Mouse (Mus musculus): ENCODE results near the gene Vwa8. TPM values are rescaled to one million over a fixed set of nuclear protein-coding genes. Genes with fewer than 3 reads are reported as not detected.

Vwa8 gene
- 13.3 and 14.4 TPM in 2 replicates for polyA plus RNA-seq (2014; fragmentation: Nextera tagmentation; extraction: Ambion mirVana)

DNA sequence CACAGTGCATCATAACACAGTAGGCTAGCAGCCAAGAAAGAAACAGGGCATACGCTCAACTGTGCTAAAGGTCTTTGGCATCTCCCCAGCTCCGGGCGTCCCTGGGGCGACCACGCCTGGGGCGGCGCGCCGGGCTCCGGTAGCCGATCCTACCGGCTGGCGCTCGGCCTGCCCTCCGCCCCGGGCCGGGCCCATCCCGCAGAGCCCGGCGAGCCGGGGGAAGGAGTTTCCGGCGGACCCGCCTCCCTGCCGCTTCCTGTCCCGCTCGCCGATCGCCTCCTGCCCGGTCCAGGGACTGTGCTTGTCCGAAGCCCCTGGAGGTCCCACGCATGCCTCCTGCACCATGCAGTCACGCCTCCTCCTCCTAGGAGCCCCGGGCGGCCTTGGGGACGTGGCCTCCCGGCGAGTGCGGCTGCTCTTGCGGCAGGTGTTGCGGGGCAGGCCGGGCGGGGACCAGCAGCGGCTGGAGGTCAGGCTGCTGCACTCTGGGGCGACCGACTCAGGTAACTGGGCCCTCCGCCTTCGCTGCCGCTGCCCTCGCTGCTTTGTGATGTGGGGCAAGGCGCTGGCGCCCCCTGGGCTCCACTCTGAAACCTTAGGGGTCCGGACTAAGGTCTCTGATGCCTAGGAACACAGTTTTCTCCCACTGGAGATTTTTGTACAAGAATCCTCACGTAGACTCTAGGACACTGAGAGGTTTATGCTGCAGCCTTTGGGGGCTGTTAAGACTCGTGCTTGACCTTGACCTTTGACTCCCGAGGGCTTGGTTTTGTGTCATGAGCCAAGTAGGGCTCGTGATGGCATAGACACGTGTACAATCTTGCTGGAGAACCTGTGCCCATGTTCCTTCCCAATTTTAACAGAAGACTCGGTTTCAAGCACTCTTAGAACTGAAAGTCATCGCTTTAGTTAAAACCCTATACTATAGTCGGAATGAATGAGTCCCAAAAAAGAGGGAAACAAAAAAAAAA lies at the start of gene Vwa8:
Gene Vwa8, plus strand, starts transcription at position 112 of the 971 bp plus-strand sequence.
- Histone ChIP-seq H3K4me1 (replicated peaks; ENCODE audit: control insufficient read depth, insufficient read depth, low read length) (peaks cover 19% of the 10 kb centered on the region), H3K27ac (ENCODE audit: low read depth) (peak within 1 kb of the TSS; percentile 85), H3K4me2 (ENCODE audit: low read length) (peak within 1 kb of the TSS; percentile 76), H3K36me3 (ENCODE audit: control insufficient read depth, insufficient read depth, low read length) (no peaks in the 10 kb centered on the region), H3K9ac (ENCODE audit: low read length) (peak within 1 kb of the TSS; percentile 78), H3K9me3 (ENCODE audit: control insufficient read depth, low read length) (no peaks in the 10 kb centered on the region), H3K27me3 (replicated peaks; ENCODE audit: control insufficient read depth, insufficient read depth, low read length) (no peaks in the 10 kb centered on the region), H3K4me3 (ENCODE audit: low read depth, low read length) (peak within 1 kb of the TSS; percentile 82)
- ATAC-seq (replicated peaks; ENCODE audit: low FRiP score, low TSS enrichment, low read depth) (peak; percentile 93), DNase-seq (ENCODE audit: low spot score) (peak; percentile 92)
- 3% methylated on average over 57 of the region's 61 CpGs for WGBS

DNA sequence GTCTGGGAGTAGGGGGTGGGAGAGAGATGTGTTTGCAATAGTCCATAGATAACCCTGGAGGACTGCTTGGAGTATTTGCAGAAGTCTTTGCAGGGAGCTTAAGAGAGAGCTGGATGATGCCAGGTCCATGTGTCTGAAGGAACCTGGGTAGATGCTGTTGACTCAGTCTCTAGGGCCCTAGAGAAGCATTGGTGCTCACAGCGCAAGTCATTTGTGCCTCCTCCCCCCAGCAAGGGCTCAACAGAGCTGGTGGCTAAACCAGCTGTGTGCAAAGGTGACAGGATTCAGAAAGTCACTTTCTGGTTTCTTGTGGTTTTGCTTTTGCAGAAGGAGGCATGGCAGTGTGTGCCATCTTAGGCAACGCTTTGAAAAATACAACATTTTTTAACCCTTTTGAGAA lies 46.5 kb upstream of the Vwa8 start:
- Histone ChIP-seq H3K27ac (ENCODE audit: low read depth) (no peak overlapping the region), H3K4me2 (ENCODE audit: low read length) (no peak overlapping the region), H3K9me3 (ENCODE audit: control insufficient read depth, low read length) (no peaks in the 10 kb centered on the region), H3K27me3 (replicated peaks; ENCODE audit: control insufficient read depth, insufficient read depth, low read length) (no peaks in the 10 kb centered on the region), H3K9ac (ENCODE audit: low read length) (no peak overlapping the region), H3K4me1 (replicated peaks; ENCODE audit: control insufficient read depth, insufficient read depth, low read length) (no peaks in the 10 kb centered on the region), H3K36me3 (ENCODE audit: control insufficient read depth, insufficient read depth, low read length) (no peaks in the 10 kb centered on the region), H3K4me3 (ENCODE audit: low read depth, low read length) (no peak overlapping the region)
- DNase-seq (ENCODE audit: low spot score), result no peak
- ATAC-seq (replicated peaks; ENCODE audit: low FRiP score, low TSS enrichment, low read depth), result no peak
- WGBS, result 78% methylated on average over 2 of the region's 2 CpGs

DNA sequence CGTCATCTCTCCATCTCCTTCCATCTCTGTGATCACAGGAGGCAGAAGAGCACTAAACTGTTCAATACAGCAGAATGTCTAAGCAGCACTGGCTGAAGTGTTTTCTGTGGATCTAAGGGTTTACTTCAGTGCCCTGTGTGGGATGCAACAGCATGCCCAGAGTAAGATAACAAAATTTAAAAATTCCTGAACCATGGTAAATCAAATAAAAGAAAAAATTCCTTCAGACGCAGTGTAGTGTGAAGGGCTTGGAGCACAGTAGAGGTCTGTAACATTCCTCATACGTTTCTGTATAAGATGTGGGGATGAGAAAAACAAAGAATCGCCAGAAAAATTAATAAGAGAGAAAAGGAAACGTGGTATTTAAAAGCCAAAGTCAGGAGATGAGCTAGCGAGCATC lies 44.9 kb upstream of the Vwa8 start:
- DNase-seq (ENCODE audit: low spot score), result no peak
- H3K9ac ChIP-seq (ENCODE audit: low read length), result no peak overlapping the region
- H3K27me3 ChIP-seq (replicated peaks; ENCODE audit: control insufficient read depth, insufficient read depth, low read length), result no peaks in the 10 kb centered on the region
- WGBS, result 79% methylated on average over 6 of the region's 6 CpGs
- H3K36me3 ChIP-seq (ENCODE audit: control insufficient read depth, insufficient read depth, low read length), result no peaks in the 10 kb centered on the region
- ATAC-seq (replicated peaks; ENCODE audit: low FRiP score, low TSS enrichment, low read depth), result no peak
- no peak overlapping the region for H3K4me2 ChIP-seq (ENCODE audit: low read length)
- H3K27ac ChIP-seq (ENCODE audit: low read depth), result no peak overlapping the region
- no peaks in the 10 kb centered on the region for H3K4me1 ChIP-seq (replicated peaks; ENCODE audit: control insufficient read depth, insufficient read depth, low read length)
- H3K9me3 ChIP-seq (ENCODE audit: control insufficient read depth, low read length), result no peaks in the 10 kb centered on the region
- H3K4me3 ChIP-seq (ENCODE audit: low read depth, low read length), result no peak overlapping the region

DNA sequence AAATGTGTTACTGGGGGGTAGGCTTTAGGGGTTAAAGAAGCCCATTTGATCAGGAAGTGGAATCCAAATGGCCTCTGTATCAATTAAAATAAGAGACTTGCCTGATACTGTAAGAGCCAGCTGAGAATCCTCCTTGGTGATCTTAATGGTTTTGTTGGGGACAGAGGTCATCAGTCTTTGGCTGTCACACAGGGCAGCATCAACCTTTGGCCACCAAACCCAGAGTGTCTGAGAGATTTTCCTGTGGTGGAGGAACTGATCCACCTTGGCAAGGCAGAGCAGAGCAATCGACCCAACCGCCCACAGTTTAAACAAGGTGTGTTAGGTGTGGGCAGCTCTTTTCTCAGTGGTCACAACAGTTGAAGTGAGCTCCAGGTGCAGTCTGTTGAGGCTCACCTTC lies 36.0 kb upstream of the Vwa8 start:
- Histone ChIP-seq H3K4me1 (replicated peaks; ENCODE audit: control insufficient read depth, insufficient read depth, low read length) (no peaks in the 10 kb centered on the region), H3K4me3 (ENCODE audit: low read depth, low read length) (no peak overlapping the region), H3K27me3 (replicated peaks; ENCODE audit: control insufficient read depth, insufficient read depth, low read length) (no peaks in the 10 kb centered on the region), H3K4me2 (ENCODE audit: low read length) (no peak overlapping the region), H3K36me3 (ENCODE audit: control insufficient read depth, insufficient read depth, low read length) (no peaks in the 10 kb centered on the region), H3K27ac (ENCODE audit: low read depth) (no peak overlapping the region), H3K9me3 (ENCODE audit: control insufficient read depth, low read length) (no peaks in the 10 kb centered on the region), H3K9ac (ENCODE audit: low read length) (no peak overlapping the region)
- 87% methylated on average over 2 of the region's 2 CpGs for WGBS
- DNase-seq (ENCODE audit: low spot score) (no peak), ATAC-seq (replicated peaks; ENCODE audit: low FRiP score, low TSS enrichment, low read depth) (no peak)

DNA sequence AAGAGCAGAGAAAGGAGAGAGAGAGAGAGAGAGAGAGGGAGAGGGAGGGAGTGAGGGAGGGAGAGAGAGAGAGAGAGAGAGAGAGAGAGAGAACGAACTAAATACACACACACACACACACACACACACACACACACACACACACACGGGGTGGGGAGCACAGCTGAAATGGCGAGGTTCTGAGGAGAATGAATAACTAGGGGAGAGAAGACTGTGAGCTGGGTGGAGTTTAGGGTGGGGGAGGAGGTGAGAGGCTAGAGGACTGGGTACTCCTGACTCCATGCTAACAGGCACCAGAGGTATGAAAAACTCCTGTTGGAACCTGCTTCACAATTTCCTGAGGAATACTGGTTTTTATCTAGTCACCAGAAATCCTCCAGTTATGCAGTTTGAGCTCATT lies 32.4 kb upstream of the Vwa8 start:
- H3K27me3 ChIP-seq (replicated peaks; ENCODE audit: control insufficient read depth, insufficient read depth, low read length), result no peaks in the 10 kb centered on the region

DNA sequence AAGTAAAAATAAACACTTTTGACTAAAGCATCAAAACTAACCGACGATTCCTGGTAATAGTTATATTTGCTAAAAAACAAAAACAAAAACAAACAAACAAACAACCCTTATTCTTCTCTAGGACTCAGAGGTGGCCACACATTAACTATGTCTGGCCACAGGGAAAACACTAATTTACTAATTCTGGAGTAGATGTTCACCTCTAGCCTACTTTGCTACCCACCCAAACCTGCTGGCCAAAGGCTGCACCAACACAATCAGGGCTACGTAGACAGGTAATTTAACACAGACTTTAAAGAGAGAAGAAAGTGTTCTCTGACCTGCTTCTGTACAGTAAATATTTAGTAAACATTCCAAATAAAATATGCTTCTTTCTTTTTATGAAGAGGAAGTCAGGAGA lies 31.2 kb upstream of the Vwa8 start:
- H3K27me3 ChIP-seq (replicated peaks; ENCODE audit: control insufficient read depth, insufficient read depth, low read length), result no peaks in the 10 kb centered on the region
- H3K4me1 ChIP-seq (replicated peaks; ENCODE audit: control insufficient read depth, insufficient read depth, low read length), result no peaks in the 10 kb centered on the region
- no peak for ATAC-seq (replicated peaks; ENCODE audit: low FRiP score, low TSS enrichment, low read depth)
- H3K4me3 ChIP-seq (ENCODE audit: low read depth, low read length), result no peak overlapping the region
- no peak for DNase-seq (ENCODE audit: low spot score)
- H3K4me2 ChIP-seq (ENCODE audit: low read length), result no peak overlapping the region
- H3K27ac ChIP-seq (ENCODE audit: low read depth), result no peak overlapping the region
- no peaks in the 10 kb centered on the region for H3K9me3 ChIP-seq (ENCODE audit: control insufficient read depth, low read length)
- H3K9ac ChIP-seq (ENCODE audit: low read length), result no peak overlapping the region
- no peaks in the 10 kb centered on the region for H3K36me3 ChIP-seq (ENCODE audit: control insufficient read depth, insufficient read depth, low read length)
- 76% methylated on average over 3 of the region's 3 CpGs for WGBS

More for the DNA sequence above, 32.4 kb upstream of the Vwa8 start:
- DNase-seq (ENCODE audit: low spot score), result no peak
- Histone ChIP-seq H3K4me3 (ENCODE audit: low read depth, low read length) (no peak overlapping the region), H3K9ac (ENCODE audit: low read length) (no peak overlapping the region), H3K9me3 (ENCODE audit: control insufficient read depth, low read length) (no peaks in the 10 kb centered on the region), H3K36me3 (ENCODE audit: control insufficient read depth, insufficient read depth, low read length) (no peaks in the 10 kb centered on the region), H3K4me1 (replicated peaks; ENCODE audit: control insufficient read depth, insufficient read depth, low read length) (no peaks in the 10 kb centered on the region), H3K27ac (ENCODE audit: low read depth) (no peak overlapping the region), H3K4me2 (ENCODE audit: low read length) (no peak overlapping the region)
- no peak for ATAC-seq (replicated peaks; ENCODE audit: low FRiP score, low TSS enrichment, low read depth)
- WGBS, result 18% methylated on average over 2 of the region's 3 CpGs

GRCm38 (mm10) chr14:78818406-78818805 lies 30.4 kb upstream of the Vwa8 start:
- Histone ChIP-seq H3K27ac (ENCODE audit: low read depth) (no peak overlapping the region), H3K27me3 (replicated peaks; ENCODE audit: control insufficient read depth, insufficient read depth, low read length) (no peaks in the 10 kb centered on the region), H3K9ac (ENCODE audit: low read length) (no peak overlapping the region), H3K4me3 (ENCODE audit: low read depth, low read length) (no peak overlapping the region), H3K9me3 (ENCODE audit: control insufficient read depth, low read length) (no peaks in the 10 kb centered on the region), H3K36me3 (ENCODE audit: control insufficient read depth, insufficient read depth, low read length) (no peaks in the 10 kb centered on the region), H3K4me1 (replicated peaks; ENCODE audit: control insufficient read depth, insufficient read depth, low read length) (no peaks in the 10 kb centered on the region), H3K4me2 (ENCODE audit: low read length) (no peak overlapping the region)
- DNase-seq (ENCODE audit: low spot score) (no peak), ATAC-seq (replicated peaks; ENCODE audit: low FRiP score, low TSS enrichment, low read depth) (no peak)
- 80% methylated on average over 3 of the region's 3 CpGs for WGBS

- 74% methylated on average over 4 of the region's 4 CpGs for WGBS
- no peak overlapping the region for H3K27ac ChIP-seq (ENCODE audit: low read depth)
- no peaks in the 10 kb centered on the region for H3K27me3 ChIP-seq (replicated peaks; ENCODE audit: control insufficient read depth, insufficient read depth, low read length)
- H3K4me2 ChIP-seq (ENCODE audit: low read length), result no peak overlapping the region
- H3K4me3 ChIP-seq (ENCODE audit: low read depth, low read length), result no peak overlapping the region
- ATAC-seq (replicated peaks; ENCODE audit: low FRiP score, low TSS enrichment, low read depth) (no peak), DNase-seq (ENCODE audit: low spot score) (no peak)
- no peaks in the 10 kb centered on the region for H3K36me3 ChIP-seq (ENCODE audit: control insufficient read depth, insufficient read depth, low read length)
- H3K9me3 ChIP-seq (ENCODE audit: control insufficient read depth, low read length), result no peaks in the 10 kb centered on the region
- H3K4me1 ChIP-seq (replicated peaks; ENCODE audit: control insufficient read depth, insufficient read depth, low read length), result no peaks in the 10 kb centered on the region
- no peak overlapping the region for H3K9ac ChIP-seq (ENCODE audit: low read length)
These were observed 24.8 kb upstream of the Vwa8 start for GRCm38 (mm10) chr14:78824013-78824412.

DNA sequence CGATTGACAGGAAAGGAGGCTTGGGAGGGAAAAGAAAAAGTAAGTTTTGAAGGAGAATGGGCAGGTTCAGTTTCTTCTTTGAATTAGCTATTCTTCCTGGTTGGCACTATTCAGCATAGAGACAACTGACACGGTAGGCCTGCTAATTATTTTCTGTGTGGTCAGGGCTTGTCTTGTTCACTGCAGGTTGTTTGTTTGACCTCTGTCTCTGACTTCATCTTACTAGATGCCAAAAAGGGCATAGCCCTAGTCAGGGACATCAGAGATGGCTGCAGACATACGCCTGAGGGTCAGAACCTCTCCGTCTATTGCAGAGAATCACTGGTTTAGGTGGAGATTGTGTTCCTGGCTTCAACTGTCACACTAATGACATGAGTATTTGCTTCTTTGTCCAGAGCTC lies 24.3 kb upstream of the Vwa8 start:
- no peaks in the 10 kb centered on the region for H3K9me3 ChIP-seq (ENCODE audit: control insufficient read depth, low read length)
- no peak overlapping the region for H3K9ac ChIP-seq (ENCODE audit: low read length)
- H3K27me3 ChIP-seq (replicated peaks; ENCODE audit: control insufficient read depth, insufficient read depth, low read length), result no peaks in the 10 kb centered on the region
- H3K36me3 ChIP-seq (ENCODE audit: control insufficient read depth, insufficient read depth, low read length), result no peaks in the 10 kb centered on the region
- no peak overlapping the region for H3K4me2 ChIP-seq (ENCODE audit: low read length)
- DNase-seq (ENCODE audit: low spot score) (no peak), ATAC-seq (replicated peaks; ENCODE audit: low FRiP score, low TSS enrichment, low read depth) (no peak)
- no peak overlapping the region for H3K27ac ChIP-seq (ENCODE audit: low read depth)
- H3K4me3 ChIP-seq (ENCODE audit: low read depth, low read length), result no peak overlapping the region
- WGBS, result 72% methylated on average over 4 of the region's 4 CpGs
- no peaks in the 10 kb centered on the region for H3K4me1 ChIP-seq (replicated peaks; ENCODE audit: control insufficient read depth, insufficient read depth, low read length)

All from intestine, embryonic 14.5 days (tissue).